Mouse (Mus musculus) ES-CJ7 (cell line): ENCODE measurements around the gene Ltbr.
"Not testable (repeated sequence)": the region's sequence is repeated elsewhere in the genome, so short reads cannot be mapped to it uniquely, and the experiment has no call there.

Experiments used
- DNase-seq: peaks from one replicate; pipeline ENCODE4 v3.0.0; 2011; ENCODE audit warnings: low read depth, low spot score

The Ltbr gene

GRCm38 (mm10) chr6:125312581-125313355 is 917 bp downstream of the Ltbr start:
- DNase-seq: no peak

- DNase-seq: no peak
Observed at GRCm38 (mm10) chr6:125312171-125312570, 1.5 kb downstream of the Ltbr start.

GRCm38 (mm10) chr6:125309406-125309805 is 4.3 kb downstream of the Ltbr start:
- DNase-seq: no peak

- peak; percentile 83 for DNase-seq
Observed at GRCm38 (mm10) chr6:125308921-125309320, 4.8 kb downstream of the Ltbr start.

GRCm38 (mm10) chr6:125307091-125307490 is 6.6 kb downstream of the Ltbr start:
- no peak for DNase-seq

GRCm38 (mm10) chr6:125305465-125305864 is 8.2 kb downstream of the Ltbr start:
- no peak for DNase-seq

- DNase-seq: peak; percentile 45
Observed at GRCm38 (mm10) chr6:125304408-125304807, 9.3 kb downstream of the Ltbr start.

- no peak for DNase-seq
Observed at GRCm38 (mm10) chr6:125303242-125303641, 10.4 kb downstream of the Ltbr start.

GRCm38 (mm10) chr6:125302231-125302982 is 11.3 kb downstream of the Ltbr start:
- no peak for DNase-seq

- DNase-seq: no peak
Observed at GRCm38 (mm10) chr6:125300982-125301381, 12.7 kb downstream of the Ltbr start.

GRCm38 (mm10) chr6:125297149-125297820 is 16.4 kb downstream of the Ltbr start:
- DNase-seq: no peak

- no peak for DNase-seq
Observed at GRCm38 (mm10) chr6:125294049-125294448, 19.6 kb downstream of the Ltbr start.

- DNase-seq: no peak
Observed at GRCm38 (mm10) chr6:125292256-125292655, 21.4 kb downstream of the Ltbr start.

- no peak for DNase-seq
Observed at GRCm38 (mm10) chr6:125291329-125291728, 22.4 kb downstream of the Ltbr start.

GRCm38 (mm10) chr6:125288730-125289129 is 25.0 kb downstream of the Ltbr start:
- DNase-seq: no peak

- no peak for DNase-seq
Observed at GRCm38 (mm10) chr6:125286944-125287343, 26.7 kb downstream of the Ltbr start.

GRCm38 (mm10) chr6:125285890-125286289 is 27.8 kb downstream of the Ltbr start, which contains the start of gene Tuba3a:
Tuba3a (minus strand) TSS chr6:125286042.
- peak; percentile 75 for DNase-seq

- DNase-seq: peak; percentile 63
Observed at GRCm38 (mm10) chr6:125284751-125285150, 28.9 kb downstream of the Ltbr start.

GRCm38 (mm10) chr6:125284250-125284649 is 29.4 kb downstream of the Ltbr start:
- DNase-seq: no peak

- DNase-seq: not testable (repeated sequence)
Observed at GRCm38 (mm10) chr6:125282721-125283120, 31.0 kb downstream of the Ltbr start.

GRCm38 (mm10) chr6:125279729-125280128 is 34.0 kb downstream of the Ltbr start:
- DNase-seq: no peak
